22 mouse cellular contexts compared by ENCODE assay signal in the genomic region with DNA sequence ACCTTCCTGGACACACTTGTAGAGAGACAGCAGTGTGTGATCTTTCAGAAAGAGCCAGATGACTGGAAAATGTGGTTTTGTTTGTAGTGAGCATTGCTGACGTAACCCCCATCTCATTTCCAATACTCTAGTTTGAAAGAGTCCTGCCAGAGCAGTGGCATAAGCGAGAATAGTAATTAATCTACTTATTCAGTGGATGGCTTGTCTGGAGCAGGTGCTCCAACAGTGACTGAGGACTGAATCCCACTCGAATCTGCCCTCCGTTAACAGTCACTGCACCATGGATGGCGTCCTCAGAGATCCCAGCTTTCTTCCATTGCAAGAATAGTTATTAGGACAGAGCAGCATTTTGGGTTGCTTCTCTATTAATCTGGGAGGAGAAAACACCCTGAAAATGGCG. TPM values are rescaled to one million over a fixed set of nuclear protein-coding genes. Genes with fewer than 3 reads are reported as not detected.
DNase-seq lines count a peak whose midpoint lies in the region; ATAC-seq and TF ChIP-seq lines count a peak whose summit lies in the region.
"Had no signal": no experiment of that assay in that cellular context is flagged by ENCODE, and none has a peak within 500 bp of the region (broad histone marks: within the 10 kb centered on the region; RNA-seq: fewer than 3 reads in every experiment).

No protein-coding gene starts in this region.

- peak; percentile 77 for ATAC-seq in forebrain, embryonic 13.5 days
- peak; percentile 38; the same call in 1 of the 2 replicates for ATAC-seq in neural tube, embryonic 14.5 days (ENCODE audit: low read depth)
- peak; percentile 45 for ATAC-seq in forebrain, postnatal 0 days
- ATAC-seq in midbrain, postnatal 0 days (ENCODE audit: low FRiP score) = no peak
- ATAC-seq in hindbrain, embryonic 11.5 days (ENCODE audit: low FRiP score) = no peak
- ATAC-seq: activated CD4-positive, CD25-positive, alpha-beta regulatory T cell, adult 4 months; inflammation-experienced regulatory T-cells, adult 6 months; intestine, postnatal 0 days; Patski had no signal

- no peak for TF ChIP-seq CTCF in forebrain, postnatal 0 days (IDR thresholded peaks at IDR 0.05; ENCODE audit: low read depth)
- no peak for TF ChIP-seq CTCF in midbrain, postnatal 0 days (IDR thresholded peaks at IDR 0.05)

- no peak overlapping the region for H3K4me3 ChIP-seq in forebrain, embryonic 13.5 days
- H3K4me3 ChIP-seq in forebrain, embryonic 10.5 days = no peak overlapping the region
- H3K4me3 ChIP-seq in neural tube, embryonic 14.5 days (ENCODE audit: low read depth, low read length) = no peak overlapping the region
- no peak overlapping the region for H3K4me3 ChIP-seq in forebrain, postnatal 0 days (ENCODE audit: low read depth, low read length)
- H3K4me3 ChIP-seq in midbrain, postnatal 0 days (ENCODE audit: low read depth, low read length) = no peak overlapping the region
- no peak overlapping the region for H3K4me3 ChIP-seq in hindbrain, embryonic 11.5 days (ENCODE audit: low read depth, low read length)
- H3K4me3 ChIP-seq: embryonic facial prominence, embryonic 12.5 days; heart, adult 2 months; heart, embryonic 15.5 days had no signal

- DNase-seq in forebrain, embryonic 10.5 days (ENCODE audit: extremely low spot score, low spot score) = no peak
- no peak for DNase-seq in neural tube, embryonic 10.5 days (ENCODE audit: extremely low spot score, low spot score)
- peak; percentile 22 for DNase-seq in forebrain, postnatal 0 days
- peak; percentile 14 for DNase-seq in midbrain, postnatal 0 days (ENCODE audit: low spot score)
- DNase-seq in hindbrain, embryonic 11.5 days (ENCODE audit: low spot score) = no peak
- no peak for DNase-seq in adrenal gland, adult 2 months
- DNase-seq: adrenal gland, postnatal 25 days; cerebellum, adult 8-10 months; cerebellum, postnatal 25 days; gastrocnemius, postnatal 10 days; heart, adult 2 months; heart, postnatal 14 days had no signal

- no peak overlapping the region for H3K4me2 ChIP-seq in forebrain, embryonic 13.5 days
- no peak overlapping the region for H3K4me2 ChIP-seq in neural tube, embryonic 14.5 days (ENCODE audit: low read depth, low read length)
- H3K4me2 ChIP-seq in forebrain, postnatal 0 days (ENCODE audit: low read depth) = no peak overlapping the region
- H3K4me2 ChIP-seq in midbrain, postnatal 0 days (ENCODE audit: low read depth, low read length, poor library complexity, severe bottlenecking) = no peak overlapping the region
- no peak overlapping the region for H3K4me2 ChIP-seq in hindbrain, embryonic 11.5 days (replicated peaks; ENCODE audit: low read depth, low read length)
- H3K4me2 ChIP-seq: embryonic facial prominence, embryonic 12.5 days; heart, embryonic 11.5 days; heart, embryonic 15.5 days; hindbrain, embryonic 14.5 days had no signal

- H3K9me3 ChIP-seq in forebrain, embryonic 13.5 days (replicated peaks) = no peaks in the 10 kb centered on the region
- H3K9me3 ChIP-seq in forebrain, embryonic 10.5 days = no peaks in the 10 kb centered on the region
- no peaks in the 10 kb centered on the region for H3K9me3 ChIP-seq in neural tube, embryonic 14.5 days (ENCODE audit: control insufficient read depth, low read length)
- no peaks in the 10 kb centered on the region for H3K9me3 ChIP-seq in forebrain, postnatal 0 days (ENCODE audit: low read length)
- no peaks in the 10 kb centered on the region for H3K9me3 ChIP-seq in midbrain, postnatal 0 days (ENCODE audit: low read length)
- H3K9me3 ChIP-seq in hindbrain, embryonic 11.5 days (ENCODE audit: control insufficient read depth, low read length) = no peaks in the 10 kb centered on the region
- H3K9me3 ChIP-seq: embryonic facial prominence, embryonic 12.5 days; heart, embryonic 15.5 days had no signal

- H3K9ac ChIP-seq in forebrain, embryonic 13.5 days = no peak overlapping the region
- H3K9ac ChIP-seq in neural tube, embryonic 14.5 days (replicated peaks; ENCODE audit: low read depth, low read length) = no peak overlapping the region
- H3K9ac ChIP-seq in forebrain, postnatal 0 days = no peak overlapping the region
- H3K9ac ChIP-seq in midbrain, postnatal 0 days (replicated peaks; ENCODE audit: low read length, poor library complexity, severe bottlenecking) = no peak overlapping the region
- no peak overlapping the region for H3K9ac ChIP-seq in hindbrain, embryonic 11.5 days (ENCODE audit: low read depth, low read length)
- H3K9ac ChIP-seq: embryonic facial prominence, embryonic 12.5 days; heart, embryonic 15.5 days; hindbrain, embryonic 14.5 days had no signal

- H3K36me3 ChIP-seq in forebrain, embryonic 13.5 days (ENCODE audit: poor library complexity, severe bottlenecking) = no peaks in the 10 kb centered on the region
- no peaks in the 10 kb centered on the region for H3K36me3 ChIP-seq in forebrain, embryonic 10.5 days (replicated peaks)
- no peaks in the 10 kb centered on the region for H3K36me3 ChIP-seq in neural tube, embryonic 14.5 days (ENCODE audit: control insufficient read depth, insufficient read depth, low read length)
- H3K36me3 ChIP-seq in forebrain, postnatal 0 days (ENCODE audit: insufficient read depth) = no peaks in the 10 kb centered on the region
- no peaks in the 10 kb centered on the region for H3K36me3 ChIP-seq in midbrain, postnatal 0 days (ENCODE audit: insufficient read depth, low read length)
- no peaks in the 10 kb centered on the region for H3K36me3 ChIP-seq in hindbrain, embryonic 11.5 days (ENCODE audit: control insufficient read depth, insufficient read depth, low read length)
- H3K36me3 ChIP-seq: embryonic facial prominence, embryonic 12.5 days; heart, embryonic 15.5 days had no signal

- no peaks in the 10 kb centered on the region for H3K27me3 ChIP-seq in forebrain, embryonic 13.5 days
- no peaks in the 10 kb centered on the region for H3K27me3 ChIP-seq in forebrain, embryonic 10.5 days (ENCODE audit: poor library complexity, severe bottlenecking)
- H3K27me3 ChIP-seq in neural tube, embryonic 14.5 days (ENCODE audit: control insufficient read depth, insufficient read depth, low read length) = no peaks in the 10 kb centered on the region
- no peaks in the 10 kb centered on the region for H3K27me3 ChIP-seq in forebrain, postnatal 0 days (ENCODE audit: insufficient read depth, low read length)
- H3K27me3 ChIP-seq in midbrain, postnatal 0 days (ENCODE audit: insufficient read depth, low read length) = no peaks in the 10 kb centered on the region
- H3K27me3 ChIP-seq in hindbrain, embryonic 11.5 days (ENCODE audit: control insufficient read depth, insufficient read depth, low read length) = no peaks in the 10 kb centered on the region
- H3K27me3 ChIP-seq: embryonic facial prominence, embryonic 12.5 days; heart, embryonic 15.5 days; Patski had no signal

- WGBS in forebrain, embryonic 13.5 days = 48% methylated on average over 6 of the region's 6 CpGs
- WGBS in forebrain, embryonic 10.5 days = 85% methylated on average over 6 of the region's 6 CpGs
- WGBS in neural tube, embryonic 14.5 days = 58% methylated on average over 6 of the region's 6 CpGs
- WGBS in forebrain, postnatal 0 days = 27% methylated on average over 6 of the region's 6 CpGs
- 41% methylated on average over 6 of the region's 6 CpGs for WGBS in midbrain, postnatal 0 days
- 71% methylated on average over 6 of the region's 6 CpGs for WGBS in hindbrain, embryonic 11.5 days

- H3K27ac ChIP-seq in forebrain, embryonic 13.5 days = no peak overlapping the region
- H3K27ac ChIP-seq in forebrain, embryonic 10.5 days = no peak overlapping the region
- no peak overlapping the region for H3K27ac ChIP-seq in neural tube, embryonic 14.5 days (ENCODE audit: low read depth, low read length)
- 0 out of 2 replicates have a peak overlapping the region, but pooled peaks have one; percentile 15 for H3K27ac ChIP-seq in forebrain, postnatal 0 days (ENCODE audit: low read depth, low read length)
- H3K27ac ChIP-seq in midbrain, postnatal 0 days (ENCODE audit: low read depth, low read length) = no peak overlapping the region
- H3K27ac ChIP-seq in hindbrain, embryonic 11.5 days (ENCODE audit: low read depth, low read length) = no peak overlapping the region
- H3K27ac ChIP-seq: embryonic facial prominence, embryonic 12.5 days; heart, adult 2 months; heart, embryonic 15.5 days; hindbrain, embryonic 14.5 days had no signal

- H3K4me1 ChIP-seq in forebrain, embryonic 13.5 days = 0 out of 2 replicates have a peak, but pooled peaks cover 2% of the 10 kb centered on the region
- H3K4me1 ChIP-seq in forebrain, embryonic 10.5 days = no peaks in the 10 kb centered on the region
- H3K4me1 ChIP-seq in neural tube, embryonic 14.5 days (ENCODE audit: control insufficient read depth, insufficient read depth, low read length) = no peaks in the 10 kb centered on the region
- no peaks in the 10 kb centered on the region for H3K4me1 ChIP-seq in forebrain, postnatal 0 days (ENCODE audit: insufficient read depth)
- no peaks in the 10 kb centered on the region for H3K4me1 ChIP-seq in midbrain, postnatal 0 days (ENCODE audit: insufficient read depth, low read length)
- H3K4me1 ChIP-seq in hindbrain, embryonic 11.5 days (replicated peaks; ENCODE audit: control insufficient read depth, insufficient read depth, low read length) = no peaks in the 10 kb centered on the region
- H3K4me1 ChIP-seq: embryonic facial prominence, embryonic 12.5 days had no signal

RNA-seq across cellular contexts. Expression of a gene that starts 45.9 kb away (rescaled TPM):
- polyA plus RNA-seq in forebrain, embryonic 13.5 days (2015; fragmentation: Nextera tagmentation; extraction: Ambion mirVana) = 75.9 and 79.2 TPM in 2 replicates
- 27.0 and 29.0 TPM in 2 replicates for polyA plus RNA-seq in forebrain, embryonic 10.5 days (2016; fragmentation: Nextera tagmentation; extraction: Ambion mirVana)
- 205 and 228 TPM in 2 replicates for polyA plus RNA-seq in neural tube, embryonic 14.5 days (2014; fragmentation: Nextera tagmentation; extraction: Ambion mirVana)
- 210 and 234 TPM in 2 replicates for total RNA-seq in forebrain, postnatal 0 days (2014; rRNA removed)
- polyA plus RNA-seq in forebrain, postnatal 0 days (2015; fragmentation: Nextera tagmentation; extraction: Ambion mirVana) = 147 and 192 TPM in 2 replicates
- 166 and 195 TPM in 2 replicates for total RNA-seq in midbrain, postnatal 0 days (2014; rRNA removed)
- 145 and 147 TPM in 2 replicates for polyA plus RNA-seq in midbrain, postnatal 0 days (2015; fragmentation: Nextera tagmentation; extraction: Ambion mirVana)
- polyA plus RNA-seq in hindbrain, embryonic 11.5 days (2014; fragmentation: Nextera tagmentation; extraction: Ambion mirVana) = 41.8 and 50.2 TPM in 2 replicates
- total RNA-seq in adrenal gland, adult 2 months (2021) = 10 to 100 TPM; 30.1 to 79.0 TPM
- 14.0 and 32.0 TPM in 2 replicates for polyA plus RNA-seq in adrenal gland, adult 2 months (2012; rRNA removed)

Comparison
In these comparisons a context has a peak if more than half of its experiments do, and no peak if none do; other contexts are left out.
1. DNase-seq: peak in forebrain, postnatal 0 days (single experiment) and midbrain, postnatal 0 days (single experiment); none in forebrain, embryonic 10.5 days (single experiment), neural tube, embryonic 10.5 days (single experiment), hindbrain, embryonic 11.5 days (single experiment) and adrenal gland, adult 2 months (single experiment).
2. ATAC-seq: peak in forebrain, embryonic 13.5 days (single experiment), neural tube, embryonic 14.5 days (single experiment) and forebrain, postnatal 0 days (single experiment); none in midbrain, postnatal 0 days (single experiment) and hindbrain, embryonic 11.5 days (single experiment).